Mouse (Mus musculus) testis, adult 2 months (tissue): Measurements from ENCODE around the gene Cnbd2.

Experiments used
- CTCF ChIP-seq: fragments of 200-500 bp; IDR thresholded peaks from 2 replicates; pipeline ENCODE4 v1.5.1; 2012; ENCODE audit warnings: low read depth, mild to moderate bottlenecking, inconsistent platforms, low read length, moderate library complexity; ENCODE audit not compliant: control insufficient read depth, insufficient read depth, insufficient replicate concordance
- POLR2A ChIP-seq: fragments of 200-500 bp; IDR thresholded peaks from 2 replicates; pipeline ENCODE4 v1.6.1; 2012; ENCODE audit warnings: low read depth, mild to moderate bottlenecking, inconsistent platforms, low read length, moderate library complexity; ENCODE audit not compliant: control insufficient read depth

GRCm38 (mm10) chr2:156422631-156423030, 110.5 kb downstream of the Cnbd2 start:
- no peak for TF ChIP-seq CTCF
- no peak for TF ChIP-seq POLR2A
